In the genomic region with DNA sequence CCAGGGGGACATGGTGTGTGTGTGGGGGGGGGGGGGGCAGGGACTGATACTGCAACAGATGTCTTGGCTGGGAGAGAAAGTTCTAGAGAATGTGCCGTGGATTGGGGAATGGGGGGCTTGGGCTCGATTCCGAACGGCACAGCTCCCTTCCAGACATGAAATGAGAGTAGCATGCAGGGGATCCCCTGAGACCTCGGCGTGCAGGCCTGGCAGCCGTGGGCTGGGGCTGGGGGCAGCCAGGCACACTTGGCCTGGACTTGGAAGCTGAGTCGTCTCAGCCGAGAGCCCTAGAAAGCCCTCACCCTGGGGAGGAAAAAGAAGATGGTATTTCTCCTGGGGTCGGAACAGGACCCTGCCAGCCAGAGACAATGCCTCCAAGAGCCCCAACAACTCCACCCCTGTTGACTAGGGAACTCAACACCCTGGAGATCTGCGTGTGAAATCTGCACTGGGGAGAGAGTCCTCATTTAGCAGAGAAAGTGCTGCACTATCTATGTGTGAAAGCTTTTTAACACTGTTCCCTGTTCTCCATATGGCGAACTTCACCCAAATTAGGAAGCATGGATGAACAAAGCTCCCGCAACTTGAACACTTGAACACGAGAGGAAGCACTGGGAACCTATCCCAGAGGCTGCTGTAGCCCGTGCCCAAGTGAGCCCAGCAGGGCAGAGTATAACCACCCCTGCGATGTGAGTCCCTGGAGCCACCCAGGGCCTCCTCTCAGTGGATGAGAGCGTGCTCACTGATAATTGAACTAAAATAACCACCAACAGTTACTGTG, we compare ENCODE assay signal across 8 mouse cellular contexts.
A peak's percentile ranks its signal among the peaks of the same experiment; 100 is the strongest.
DNase-seq lines count a peak whose midpoint lies in the region; ATAC-seq lines count a peak whose summit lies in the region.
"Had no signal": no experiment of that assay in that cellular context is flagged by ENCODE, and none has a peak within 500 bp of the region (broad histone marks: within the 10 kb centered on the region; RNA-seq: fewer than 3 reads in every experiment).

No protein-coding gene starts in this region.

- H3K9me3 ChIP-seq in heart, embryonic 14.5 days (ENCODE audit: control insufficient read depth, low read length), result no peaks in the 10 kb centered on the region
- no peaks in the 10 kb centered on the region for H3K9me3 ChIP-seq in embryonic facial prominence, embryonic 14.5 days (ENCODE audit: control insufficient read depth, low read length)

- intact Hi-C loops in heart, postnatal 14 days (cut with DNase I), result no loop called here

- 58% methylated on average over 17 of the region's 17 CpGs for WGBS in heart, embryonic 14.5 days
- 51% methylated on average over 17 of the region's 17 CpGs for WGBS in embryonic facial prominence, embryonic 14.5 days

- ATAC-seq in heart, embryonic 14.5 days (ENCODE audit: insufficient number of reproducible peaks, insufficient read depth, low FRiP score, low read depth), result peak; percentile 27; the same call in 1 of the 2 replicates
- 0 out of 2 replicates have a peak, but pooled peaks have one; percentile 36 for ATAC-seq in embryonic facial prominence, embryonic 14.5 days (ENCODE audit: low read depth)
- ATAC-seq in activated CD4-positive, CD25-positive, alpha-beta regulatory T cell, adult 4 months, result no peak
- ATAC-seq: liver, postnatal 0 days had no signal

- no peak overlapping the region for H3K4me3 ChIP-seq in heart, embryonic 14.5 days (ENCODE audit: control insufficient read depth in 1 of 2, insufficient read depth in 1 of 2, low read depth in 1 of 2, low read length in 2 of 2)
- H3K4me3 ChIP-seq in embryonic facial prominence, embryonic 14.5 days (ENCODE audit: low read depth, low read length), result no peak overlapping the region

- H3K9ac ChIP-seq in heart, embryonic 14.5 days (ENCODE audit: low read length), result no peak overlapping the region; the same call in 1 of the 2 replicates
- no peak overlapping the region for H3K9ac ChIP-seq in embryonic facial prominence, embryonic 14.5 days (ENCODE audit: low read depth, low read length)
- H3K9ac ChIP-seq: liver, postnatal 0 days had no signal

- peaks cover 19 to 43% of the 10 kb centered on the region in 2 experiments for H3K4me1 ChIP-seq in heart, embryonic 14.5 days (ENCODE audit: control insufficient read depth in 2 of 2, insufficient read depth in 2 of 2, low read length in 2 of 2)
- H3K4me1 ChIP-seq in embryonic facial prominence, embryonic 14.5 days (ENCODE audit: control insufficient read depth, insufficient read depth, low read length), result peaks cover 9% of the 10 kb centered on the region

- no peaks in the 10 kb centered on the region for H3K27me3 ChIP-seq in heart, embryonic 14.5 days (ENCODE audit: control insufficient read depth, insufficient read depth, low read length)
- H3K27me3 ChIP-seq in embryonic facial prominence, embryonic 14.5 days (replicated peaks; ENCODE audit: control insufficient read depth, insufficient read depth, low read length), result no peaks in the 10 kb centered on the region

- no peak overlapping the region for H3K4me2 ChIP-seq in heart, embryonic 14.5 days (ENCODE audit: low read length)
- H3K4me2 ChIP-seq in embryonic facial prominence, embryonic 14.5 days (ENCODE audit: low read depth, low read length), result no peak overlapping the region

- no peaks in the 10 kb centered on the region for H3K36me3 ChIP-seq in heart, embryonic 14.5 days (ENCODE audit: control insufficient read depth, insufficient read depth, low read length)
- no peaks in the 10 kb centered on the region for H3K36me3 ChIP-seq in embryonic facial prominence, embryonic 14.5 days (ENCODE audit: control insufficient read depth, insufficient read depth, low read length)

- no peak for DNase-seq in heart, postnatal 14 days
- DNase-seq in brain, adult 2 months (ENCODE audit: low read depth, low spot score), result peak; percentile 87
- peak; percentile 38 for DNase-seq in embryonic facial prominence, embryonic 14.5 days (ENCODE audit: low spot score)
- peak; percentile 20 to 72 for DNase-seq in left cerebral cortex, adult 8-10 months (ENCODE audit: low spot score in 2 of 2)
- no peak for DNase-seq in cerebellum, postnatal 4 days (ENCODE audit: low spot score in 2 of 2)
- DNase-seq: liver, postnatal 0 days had no signal

- peak overlapping the region; percentile 6 to 10; a peak in 2 of 4 replicates for H3K27ac ChIP-seq in heart, embryonic 14.5 days (replicated peaks in 1 of 2; ENCODE audit: control insufficient read depth in 1 of 2, insufficient read depth in 1 of 2, low read depth in 2 of 2, low read length in 2 of 2)
- no peak overlapping the region for H3K27ac ChIP-seq in embryonic facial prominence, embryonic 14.5 days (replicated peaks; ENCODE audit: low read depth, low read length)

Comparison
In these comparisons a context has a peak if more than half of its experiments do, and no peak if none do; other contexts are left out.
1. DNase-seq: peak in brain, adult 2 months (single experiment), embryonic facial prominence, embryonic 14.5 days (single experiment) and left cerebral cortex, adult 8-10 months (2 of 2); none in heart, postnatal 14 days (0 of 2) and cerebellum, postnatal 4 days (0 of 2).